Mouse (Mus musculus) brown adipose tissue, adult 24 weeks (tissue): ENCODE results near the gene Ccdc90b. TPM values are rescaled to one million over a fixed set of nuclear protein-coding genes. Genes with fewer than 3 reads are reported as not detected.

ENCODE experiments used
- H3K27ac ChIP-seq: fragments of 200-500 bp; replicated peaks from 2 replicates; pipeline ENCODE4 v1.5.1; 2012; ENCODE audit warnings: low read depth, mild to moderate bottlenecking, low read length
- H3K4me1 ChIP-seq: fragments of 200-500 bp; 2 replicates; pipeline ENCODE4 v1.6.1; 2012; ENCODE audit warnings: low read length, mixed read lengths; ENCODE audit not compliant: control insufficient read depth, insufficient read depth, insufficient read length
- H3K4me3 ChIP-seq: fragments of 200-500 bp; 2 replicates; pipeline ENCODE4 v1.5.1; 2012; ENCODE audit warnings: low read depth, mild to moderate bottlenecking, low read length, moderate library complexity; ENCODE audit not compliant: insufficient read depth
- polyA plus RNA-seq: library from polyadenylated mRNA; stranded (reverse); fragments of >200 nt; gene quantifications from 2 replicates; pipeline ENCODE4 v1.2.4, GENCODE M21; 2012; ENCODE audit not compliant: missing spikeins, insufficient read depth, insufficient read length

Ccdc90b gene
- polyA plus RNA-seq, 1 experiment = 44.4 TPM

- Histone ChIP-seq H3K4me1 (no peaks in the 10 kb centered on the region), H3K4me3 (no peak overlapping the region), H3K27ac (no peak overlapping the region)
Measured at GRCm38 (mm10) chr7:92610830-92611229, 49.9 kb downstream of the Ccdc90b start.

- H3K4me3 ChIP-seq = no peak overlapping the region
- H3K27ac ChIP-seq = no peak overlapping the region
- no peaks in the 10 kb centered on the region for H3K4me1 ChIP-seq
Measured at GRCm38 (mm10) chr7:92624488-92624887, 63.5 kb downstream of the Ccdc90b start.

GRCm38 (mm10) chr7:92630167-92630566 is 69.2 kb downstream of the Ccdc90b start:
- Histone ChIP-seq H3K4me3 (no peak overlapping the region), H3K27ac (no peak overlapping the region), H3K4me1 (no peaks in the 10 kb centered on the region)

Other genes with a start within 250 kb of the Ccdc90b start
- 1.2 and 2.5 TPM in 2 replicates for gene Ankrd42, start 76.0 kb downstream of the Ccdc90b start, polyA plus RNA-seq
- 19.3 and 20.2 TPM in 2 replicates for gene Pcf11, start 108.8 kb downstream of the Ccdc90b start, polyA plus RNA-seq
- gene Rab30, start 180.5 kb downstream of the Ccdc90b start, polyA plus RNA-seq = 16.0 and 20.6 TPM in 2 replicates